Mouse (Mus musculus) MEL (cell line): ENCODE measurements around the gene Nudt3. TPM values are rescaled to one million over a fixed set of nuclear protein-coding genes. Genes with fewer than 3 reads are reported as not detected.

Experiments used
- DNase-seq: peaks from one replicate; pipeline ENCODE4 v3.0.0; 2011; ENCODE audit warnings: low read depth, low spot score
- H3K27ac ChIP-seq: 2 replicates; pipeline ENCODE4 v1.5.1; 2012; ENCODE audit warnings: low read depth, mild to moderate bottlenecking, control low read depth, low read length, moderate library complexity; ENCODE audit not compliant: control insufficient read depth
- H3K27me3 ChIP-seq, 2 experiments: fragments of 150-350 bp in 1 of 2; sonication (generic) in 1 of 2; 2 replicates each; pipeline ENCODE4 v1.6.1; 2012; ENCODE audit warnings: low read length in 2 of 2, mild to moderate bottlenecking in 2 of 2, improper control_type of control experiment in 1 of 2, moderate library complexity in 1 of 2; ENCODE audit not compliant: insufficient read depth in 2 of 2, control insufficient read depth in 1 of 2
- H3K36me3 ChIP-seq, 2 experiments: 2 replicates each; pipeline ENCODE4 v1.6.1; 2012 to 2014; ENCODE audit warnings: low read length in 2 of 2, improper control_type of control experiment in 1 of 2, inconsistent platforms in 1 of 2, mild to moderate bottlenecking in 1 of 2; ENCODE audit not compliant: insufficient read depth in 2 of 2, control insufficient read depth in 1 of 2
- H3K4me1 ChIP-seq, 2 experiments: fragments of 150-350 bp in 1 of 2; sonication (generic) in 1 of 2; 2 replicates each; pipeline ENCODE4 v1.6.1; 2012; ENCODE audit warnings: low read length in 2 of 2, improper control_type of control experiment in 1 of 2, mild to moderate bottlenecking in 1 of 2; ENCODE audit not compliant: insufficient read depth in 2 of 2, control insufficient read depth in 1 of 2
- H3K4me3 ChIP-seq, 2 experiments: fragments of 150-350 bp in 1 of 2; sonication (generic) in 1 of 2; 2 replicates each; pipeline ENCODE4 v1.5.1; 2012; ENCODE audit warnings: low read depth in 2 of 2, low read length in 2 of 2, mild to moderate bottlenecking in 2 of 2, moderate library complexity in 2 of 2, control low read depth in 1 of 2, improper control_type of control experiment in 1 of 2; ENCODE audit not compliant: control insufficient read depth in 1 of 2, insufficient read depth in 1 of 2
- H3K79me2 ChIP-seq: 2 replicates; pipeline ENCODE4 v1.6.1; 2012; ENCODE audit warnings: mild to moderate bottlenecking, low read length, moderate library complexity; ENCODE audit not compliant: control insufficient read depth, poor library complexity, insufficient read depth
- H3K9ac ChIP-seq: 2 replicates; pipeline ENCODE4 v1.6.1; 2012; ENCODE audit warnings: low read depth, mild to moderate bottlenecking, control low read depth, low read length, moderate library complexity; ENCODE audit not compliant: control insufficient read depth, poor library complexity, severe bottlenecking
- H3K9me3 ChIP-seq: fragments of 150-350 bp; sonication (generic); replicated peaks from 2 replicates; pipeline ENCODE4 v1.6.1; 2012; ENCODE audit warnings: mild to moderate bottlenecking, low read length, improper control_type of control experiment, moderate library complexity; ENCODE audit not compliant: insufficient read depth
- CHD1 ChIP-seq: IDR thresholded peaks from 2 replicates; pipeline ENCODE4 v1.6.1; 2012; ENCODE audit warnings: low read depth, mild to moderate bottlenecking, inconsistent platforms, low read length, improper control_type of control experiment
- EP300 ChIP-seq, 2 experiments: IDR thresholded peaks; 2 replicates each; pipeline ENCODE4 v1.6.1; 2011; ENCODE audit warnings: improper control_type of control experiment in 2 of 2, low read length in 2 of 2, low read depth in 1 of 2, mild to moderate bottlenecking in 1 of 2
- GABPA ChIP-seq: IDR thresholded peaks from 2 replicates; pipeline ENCODE4 v1.6.1; 2012; ENCODE audit warnings: low read depth, mild to moderate bottlenecking, inconsistent platforms, low read length, improper control_type of control experiment, moderate library complexity
- HCFC1 ChIP-seq: IDR thresholded peaks from 2 replicates; pipeline ENCODE4 v1.6.1; 2012; ENCODE audit warnings: low read depth, mild to moderate bottlenecking, inconsistent platforms, low read length, improper control_type of control experiment, moderate library complexity
- JUND ChIP-seq: IDR thresholded peaks from 2 replicates; pipeline ENCODE4 v1.6.1; 2011; ENCODE audit warnings: low read depth, mild to moderate bottlenecking, improper control_type of control experiment, low read length
- MEF2A ChIP-seq: IDR thresholded peaks from 2 replicates; pipeline ENCODE4 v1.6.1; 2014; ENCODE audit warnings: low read depth, mild to moderate bottlenecking, inconsistent platforms, low read length, improper control_type of control experiment; ENCODE audit not compliant: poor library complexity, insufficient replicate concordance, severe bottlenecking; ENCODE audit errors: extremely low read depth
- MYB ChIP-seq: IDR thresholded peaks from 2 replicates; pipeline ENCODE4 v1.6.1; 2011; ENCODE audit warnings: mild to moderate bottlenecking, low read depth, low read length, improper control_type of control experiment
- SIN3A ChIP-seq: IDR thresholded peaks from 2 replicates; pipeline ENCODE4 v1.6.1; 2012; ENCODE audit warnings: low read length, improper control_type of control experiment, inconsistent platforms
- SMC3 ChIP-seq: IDR thresholded peaks from 2 replicates; pipeline ENCODE4 v1.6.1; 2011; ENCODE audit warnings: low read depth, low read length, improper control_type of control experiment
- TBP ChIP-seq: IDR thresholded peaks from 2 replicates; pipeline ENCODE4 v1.8.0; 2011; ENCODE audit warnings: low read depth, low read length, improper control_type of control experiment
- TCF12 ChIP-seq: IDR thresholded peaks from 2 replicates; pipeline ENCODE4 v1.6.1; 2014; ENCODE audit warnings: low read depth, mild to moderate bottlenecking, inconsistent platforms, low read length, improper control_type of control experiment, moderate library complexity
- ZMIZ1 ChIP-seq: IDR thresholded peaks from 2 replicates; pipeline ENCODE4 v1.6.1; 2012; ENCODE audit warnings: low read depth, mild to moderate bottlenecking, inconsistent platforms, low read length, improper control_type of control experiment, moderate library complexity
- polyA plus RNA-seq, 2 experiments: library from polyadenylated mRNA; stranded (reverse) in 1 of 2; unstranded in 1 of 2; fragments of >175 nt in 1 of 2; fragments of >200 nt in 1 of 2; gene quantifications; 2 replicates each; pipeline versions ENCODE4 v1.2.1 to v1.2.4; 2012; ENCODE audit warnings: low replicate concordance in 2 of 2, low read depth in 1 of 2; ENCODE audit not compliant: insufficient read length in 2 of 2, insufficient read depth in 1 of 2, missing spikeins in 1 of 2
- total RNA-seq: library from RNA; depleted of rRNA; stranded (reverse); fragments of 300-350 nt; gene quantifications from 2 replicates; pipeline ENCODE4 v1.2.3, GENCODE M21; 2012

Gene Nudt3
- total and polyA plus RNA-seq, 3 experiments, result 96.5 to 258 (median 97.0) TPM

DNA sequence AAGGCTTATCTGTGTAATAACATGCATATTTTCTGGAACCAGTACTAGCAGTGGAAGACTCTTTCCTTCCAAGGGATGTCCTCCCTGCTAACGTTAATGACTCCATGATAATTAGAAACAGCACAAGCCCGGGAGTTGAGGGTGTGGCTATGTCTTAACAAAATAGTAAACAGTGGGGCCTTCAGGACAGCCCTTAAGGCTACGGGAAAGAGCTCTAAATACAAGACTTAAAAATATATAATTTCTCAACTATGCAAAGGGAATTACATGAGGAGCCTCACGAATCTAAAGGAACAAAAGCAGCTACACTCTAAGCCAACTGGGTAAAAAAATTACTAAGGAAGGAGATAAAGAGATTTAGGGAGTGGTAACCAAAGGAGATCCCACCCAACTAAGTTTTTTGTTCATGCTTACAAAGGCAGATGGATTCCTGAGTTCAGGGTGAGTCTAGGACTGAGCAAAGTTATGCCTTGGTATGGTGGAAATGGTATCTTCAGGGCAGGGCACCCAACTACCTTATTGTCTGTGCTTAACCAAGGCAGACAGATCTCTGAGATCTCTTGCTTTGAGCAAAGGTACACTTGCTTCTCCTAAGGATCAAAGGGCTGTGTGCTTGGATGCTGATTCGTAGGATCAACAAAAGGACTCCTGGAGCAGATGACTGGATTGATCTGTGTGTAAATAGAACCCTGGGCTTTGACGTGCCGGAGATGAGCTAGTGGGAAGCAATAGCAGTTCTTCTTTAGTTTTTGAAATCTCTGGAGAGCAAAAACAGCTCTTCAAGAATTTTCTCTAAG lies 2.4 kb upstream of the Nudt3 start:
- H3K36me3 ChIP-seq, result peaks cover under 1 to 16% of the 10 kb centered on the region in 2 experiments; a peak in 3 of 4 replicates
- H3K27ac ChIP-seq, result no peak overlapping the region
- no peaks in the 10 kb centered on the region for H3K9me3 ChIP-seq
- peaks cover 0 to 8% of the 10 kb centered on the region in 2 experiments for H3K4me1 ChIP-seq
- H3K9ac ChIP-seq, result no peak overlapping the region
- no peak overlapping the region for H3K4me3 ChIP-seq
- no peak for TF ChIP-seq SMC3
- no peak for TF ChIP-seq SIN3A
- TF ChIP-seq HCFC1, result no peak
- TF ChIP-seq TBP, result peak; percentile 94
- TF ChIP-seq GABPA, result no peak
- TF ChIP-seq JUND, result no peak
- no peak for TF ChIP-seq MYB
- TF ChIP-seq EP300 (IDR thresholded peaks at IDR 0.05; ENCODE audit: low read depth in 1 of 2, low read length in 2 of 2), result no peak
- peaks cover 28% of the 10 kb centered on the region for H3K79me2 ChIP-seq
- DNase-seq, result peak; percentile 41
- H3K27me3 ChIP-seq, result no peaks in the 10 kb centered on the region

GRCm38 (mm10) chr17:27622611-27623359 lies 510 bp downstream of the Nudt3 start:
- peaks cover 55% of the 10 kb centered on the region for H3K79me2 ChIP-seq
- peaks cover 0 to 11% of the 10 kb centered on the region in 2 experiments for H3K4me1 ChIP-seq
- no peaks in the 10 kb centered on the region for H3K9me3 ChIP-seq
- H3K27ac ChIP-seq, result peak overlapping the region; percentile 56
- no peaks in the 10 kb centered on the region for H3K27me3 ChIP-seq
- peak; percentile 76; the same call in 1 of the 2 replicates for TF ChIP-seq CHD1
- 0 out of 2 replicates have a peak, but pooled peaks have one; percentile 45 for TF ChIP-seq ZMIZ1
- no peak for TF ChIP-seq MEF2A
- 0 out of 2 replicates have a peak, but pooled peaks have one; percentile 14 for TF ChIP-seq TCF12
- peaks cover 0 to 18% of the 10 kb centered on the region in 2 experiments; a peak in 2 of 4 replicates for H3K36me3 ChIP-seq
- H3K9ac ChIP-seq, result peak overlapping the region; percentile 99
- H3K4me3 ChIP-seq, result peak overlapping the region; percentile 82 to 86
- DNase-seq, result peak; percentile 64
